Mouse (Mus musculus): ENCODE measurements at regions not wholly inside any gene's neighbourhood (a gene's known extent, or its start where the extent isn't known, plus 50 kb on each side); places are given as distances from the start of the nearest gene placed in this dataset.
A peak's percentile ranks its signal among the peaks of the same experiment; 100 is the strongest.
"Not testable (repeated sequence)": the region's sequence is repeated elsewhere in the genome, so short reads cannot be mapped to it uniquely, and the experiment has no call there.

DNA sequence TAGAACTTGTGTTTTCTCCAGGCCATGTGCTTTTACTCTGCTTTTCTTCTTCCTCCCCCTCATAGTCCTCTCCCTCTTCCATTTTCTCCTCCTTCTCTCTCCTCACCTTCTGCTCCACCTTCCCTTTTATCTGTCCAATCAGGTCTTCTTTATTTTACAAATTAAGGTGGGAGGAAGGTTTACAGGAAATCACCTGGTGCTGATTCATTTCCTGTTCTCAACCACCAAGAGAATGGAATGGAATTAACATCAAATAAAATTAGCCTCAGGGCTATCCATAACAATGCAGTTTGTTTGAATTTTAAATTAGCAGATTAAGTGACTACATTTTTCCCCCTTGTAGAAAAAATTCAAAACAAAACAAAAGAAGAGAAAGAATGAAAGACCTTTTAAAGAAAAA lies 414.3 kb upstream of the Slc39a10 start:
- DNase-seq (ENCODE audit: low read depth, low spot score), result no peak

DNA sequence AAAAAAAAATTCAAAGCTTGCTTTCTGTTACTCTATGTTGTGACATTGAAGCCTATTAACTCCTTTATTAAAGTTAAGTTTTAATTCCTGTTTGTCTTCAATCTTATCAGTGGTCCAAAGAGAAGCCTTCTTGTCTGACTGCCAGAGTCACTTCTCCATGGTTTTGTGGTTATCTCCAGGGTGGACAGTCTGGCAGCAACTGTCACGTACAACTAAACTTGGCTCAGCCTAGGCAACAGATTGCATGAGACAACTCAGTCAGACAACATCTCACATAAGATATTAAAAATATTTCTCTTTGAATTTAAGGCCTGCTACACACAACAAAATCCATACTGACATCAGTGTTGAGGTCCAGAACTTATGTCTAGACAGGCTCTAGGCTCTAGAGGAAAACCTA lies 406.7 kb upstream of the Slc39a10 start:
- DNase-seq (ENCODE audit: low read depth, low spot score), result no peak

DNA sequence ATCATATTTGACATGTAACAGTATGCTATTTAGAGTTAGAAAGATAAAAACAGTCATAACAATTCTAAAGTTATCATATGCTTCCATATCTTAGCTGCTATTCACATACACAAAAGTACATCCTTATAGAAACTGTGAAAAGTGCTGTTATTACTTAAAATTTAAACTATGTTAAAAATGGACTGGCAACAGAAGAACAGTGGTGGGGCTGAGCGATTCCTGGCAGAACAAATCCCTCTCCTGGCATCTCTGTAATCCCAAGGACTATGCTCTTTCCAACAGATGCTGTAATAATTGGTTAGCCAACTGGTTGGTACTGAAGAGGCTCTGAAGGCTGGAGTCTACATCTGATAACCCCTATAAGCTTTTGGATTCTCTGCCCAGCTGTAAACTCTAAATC lies 393.0 kb upstream of the Slc39a10 start:
- peak; percentile 14 for DNase-seq (ENCODE audit: low read depth, low spot score)

DNA sequence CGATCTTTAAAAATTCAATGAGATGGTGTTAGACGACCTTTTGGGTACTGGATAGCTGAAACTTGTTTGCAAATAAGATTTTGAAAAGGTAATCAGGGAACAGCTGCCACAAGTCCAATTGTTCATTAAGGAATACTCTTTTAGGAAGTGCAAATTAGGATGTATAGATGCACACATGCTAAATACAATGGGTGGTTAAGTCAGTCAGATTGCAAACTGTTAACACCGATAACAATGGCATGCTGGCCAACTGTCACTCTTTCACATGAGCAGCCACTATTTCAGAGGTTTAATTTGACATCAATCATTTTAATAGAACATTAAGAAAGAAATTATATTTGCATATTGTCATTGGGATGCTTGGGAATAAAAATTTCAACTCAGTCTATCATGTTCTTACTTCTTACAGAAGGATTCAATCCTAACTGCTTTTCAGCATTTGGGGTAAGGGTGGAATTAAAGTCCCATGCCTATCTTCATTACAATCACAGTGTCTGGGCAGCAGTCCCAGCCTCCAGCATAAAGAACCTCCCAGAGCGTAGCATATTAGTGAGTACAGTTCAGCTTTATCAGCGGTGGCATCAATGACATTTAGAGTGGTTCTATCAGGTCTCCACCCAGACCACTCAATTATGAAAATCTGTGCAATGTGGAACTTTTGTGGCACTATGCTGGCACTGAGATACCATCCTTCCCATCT lies 385.8 kb upstream of the Slc39a10 start:
- DNase-seq (ENCODE audit: low read depth, low spot score), result no peak

DNA sequence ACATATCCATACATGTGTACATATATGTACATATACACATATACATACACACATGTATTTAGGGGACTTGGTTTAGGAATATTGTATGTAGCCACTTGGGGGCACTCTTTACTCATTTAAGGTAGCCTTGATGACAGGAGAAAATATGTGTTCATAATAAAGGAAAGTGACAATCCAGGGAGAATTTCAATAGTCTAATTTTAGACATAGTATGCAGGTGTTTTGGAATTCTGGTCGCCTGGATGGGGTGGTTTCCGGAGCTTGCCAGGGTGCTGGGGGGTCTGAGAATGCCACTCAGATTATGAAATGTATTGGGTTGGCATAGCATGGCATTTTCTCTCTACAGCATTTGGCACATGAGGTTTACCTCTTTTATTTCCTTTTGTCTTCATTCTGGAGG lies 385.2 kb upstream of the Slc39a10 start:
- no peak for DNase-seq (ENCODE audit: low read depth, low spot score)

DNA sequence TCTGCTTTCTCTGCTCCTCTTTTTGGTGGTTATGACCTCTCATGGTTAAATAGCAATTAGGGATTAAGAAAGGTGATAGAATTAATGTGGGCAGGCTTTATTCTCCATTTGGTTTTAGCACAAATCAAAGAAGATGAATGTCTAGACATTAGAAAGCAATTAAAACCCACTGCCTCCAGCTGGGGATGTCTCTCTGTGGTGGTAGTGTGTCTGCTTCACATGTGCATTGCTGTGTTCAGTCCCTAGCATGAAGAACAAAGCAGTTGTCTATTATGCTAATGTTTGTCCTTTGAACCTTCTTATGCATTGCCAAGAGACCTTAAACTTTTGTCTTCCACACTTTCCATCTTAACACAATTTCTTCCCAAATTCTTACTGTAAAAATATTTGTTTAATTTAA lies 379.5 kb upstream of the Slc39a10 start:
- no peak for DNase-seq (ENCODE audit: low read depth, low spot score)

DNA sequence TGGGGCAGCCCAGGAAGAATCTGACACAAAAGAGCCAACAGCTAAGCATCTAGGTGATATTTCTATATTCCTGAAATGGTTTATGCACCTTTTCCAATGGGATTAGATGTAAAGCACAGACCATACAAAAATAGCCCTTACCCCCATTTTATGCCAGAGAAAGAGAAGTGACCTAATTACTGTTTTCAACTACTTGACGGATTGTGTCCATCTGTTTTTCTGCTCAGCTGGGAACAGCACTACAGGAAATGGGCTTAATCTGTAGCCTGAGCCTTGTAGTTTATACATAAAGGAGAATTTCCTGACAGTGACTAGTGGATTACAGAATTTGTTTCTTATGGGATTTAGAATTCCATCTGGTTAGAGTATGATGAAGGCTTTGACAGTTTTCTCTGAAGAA lies 371.0 kb upstream of the Slc39a10 start:
- DNase-seq (ENCODE audit: low read depth, low spot score), result no peak

DNA sequence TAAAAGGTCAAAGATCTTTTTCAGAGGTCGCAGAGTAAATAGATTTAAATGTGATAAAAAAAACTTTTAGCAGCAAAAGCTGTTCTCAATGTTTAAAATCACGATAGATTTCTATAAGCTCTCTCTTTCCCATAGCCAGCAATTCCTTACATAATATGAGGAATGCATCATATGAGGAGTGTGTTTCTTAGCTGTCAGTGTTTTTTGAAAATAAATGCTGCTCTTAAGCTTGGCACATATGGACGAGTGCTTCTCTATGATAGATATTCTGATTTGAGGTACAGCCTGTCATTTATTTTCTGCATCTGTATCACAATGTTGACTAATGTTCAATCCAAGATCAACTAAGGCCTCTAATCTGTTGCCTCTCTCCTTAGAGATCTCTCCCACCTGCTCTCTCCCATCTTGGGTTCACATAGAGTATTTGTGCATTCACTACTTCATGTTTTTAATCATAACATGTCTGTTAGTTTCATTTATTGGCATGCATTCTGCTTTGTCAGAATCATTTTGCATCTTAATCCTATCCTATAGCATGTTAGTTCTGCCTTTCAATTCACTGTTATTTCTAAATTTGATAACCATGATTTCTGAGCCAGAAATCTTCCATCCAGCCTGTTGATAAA lies 369.0 kb upstream of the Slc39a10 start:
- no peak for DNase-seq (ENCODE audit: low read depth, low spot score)

DNA sequence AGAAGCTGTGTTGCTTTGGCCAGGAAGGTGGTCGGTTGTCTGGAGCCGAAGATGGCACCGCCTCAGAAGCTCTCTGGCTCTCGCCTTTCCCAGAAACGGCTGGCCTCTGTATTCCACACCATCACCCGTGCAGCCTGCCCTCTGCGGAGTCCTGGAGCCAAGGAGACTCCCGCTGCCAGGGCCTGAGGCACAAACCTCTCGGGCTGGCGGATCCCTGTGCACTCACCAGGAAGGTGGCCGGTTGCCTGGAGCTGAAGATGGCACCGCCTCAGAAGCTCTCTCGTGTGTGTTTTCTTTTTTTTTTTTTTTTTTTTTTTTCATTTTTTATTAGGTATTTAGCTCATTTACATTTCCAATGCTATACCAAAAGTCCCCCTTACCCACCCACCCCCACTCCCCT lies 358.1 kb upstream of the Slc39a10 start:
- DNase-seq (ENCODE audit: low read depth, low spot score), result not testable (repeated sequence)

DNA sequence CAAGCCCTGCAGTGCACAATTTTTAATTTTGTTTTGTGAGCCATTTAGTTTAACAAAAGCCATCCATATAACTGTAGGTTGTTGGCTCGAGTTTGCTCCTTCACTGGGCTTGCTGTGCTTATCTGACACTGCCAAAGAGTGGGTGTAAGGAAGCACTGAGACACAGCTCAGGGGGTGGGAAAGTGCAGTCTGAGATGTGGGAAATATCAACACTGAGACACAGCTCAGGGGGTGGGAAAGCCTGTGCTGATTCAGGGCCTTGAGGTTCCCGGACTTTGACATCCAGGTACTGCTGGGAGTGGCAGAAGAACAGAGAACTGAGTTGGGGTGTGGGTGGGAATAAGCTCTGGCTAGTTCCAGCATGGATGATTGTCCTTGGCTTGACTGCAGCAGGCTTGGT lies 324.4 kb upstream of the Slc39a10 start:
- DNase-seq (ENCODE audit: low read depth, low spot score), result no peak

DNA sequence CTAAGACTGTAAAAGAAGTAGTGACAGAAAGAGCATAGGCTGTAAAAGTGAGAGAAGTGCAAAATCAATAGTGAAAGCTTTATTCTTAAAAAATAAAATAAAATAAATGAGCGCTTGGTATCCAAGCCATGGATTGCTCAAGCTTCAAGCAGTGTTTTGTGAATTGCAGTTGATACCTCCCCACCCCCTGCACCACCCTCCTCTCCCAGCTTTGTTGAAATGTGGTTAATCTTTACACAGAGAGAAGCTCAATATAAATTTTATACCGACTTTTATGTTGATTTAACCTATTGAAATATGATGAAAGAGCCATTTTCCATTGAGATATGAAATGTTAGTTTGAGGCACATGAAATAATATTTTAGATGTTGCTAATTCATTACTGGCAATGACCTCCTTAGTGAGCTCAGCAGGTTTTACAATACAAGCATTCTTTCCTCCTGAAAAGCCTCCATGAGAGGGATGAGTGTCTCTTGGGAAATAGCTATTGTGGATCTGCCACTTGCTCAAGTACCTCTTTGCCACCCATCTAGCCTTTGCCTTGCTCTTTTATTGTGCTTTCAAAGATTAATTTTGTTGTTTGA lies 323.9 kb upstream of the Slc39a10 start:
- no peak for DNase-seq (ENCODE audit: low read depth, low spot score)

DNA sequence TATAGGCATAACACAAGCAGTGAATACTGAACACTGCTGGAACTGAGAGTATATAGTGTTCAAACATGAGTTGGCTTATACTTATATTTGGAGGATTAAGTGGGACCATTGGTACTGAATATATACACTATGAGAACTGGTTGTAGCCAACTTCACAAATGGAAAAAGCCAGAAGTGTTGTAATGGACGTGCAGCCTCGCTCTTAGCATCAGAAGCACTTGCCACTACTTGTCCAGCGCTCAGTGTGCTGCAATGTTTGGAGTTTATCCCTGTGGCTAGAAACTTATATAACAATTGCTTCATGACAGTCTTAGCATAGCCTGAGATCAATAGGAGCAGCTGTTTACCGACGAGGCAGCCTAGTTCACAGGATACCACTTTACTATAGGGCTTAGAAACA lies 320.8 kb upstream of the Slc39a10 start:
- DNase-seq (ENCODE audit: low read depth, low spot score), result no peak

DNA sequence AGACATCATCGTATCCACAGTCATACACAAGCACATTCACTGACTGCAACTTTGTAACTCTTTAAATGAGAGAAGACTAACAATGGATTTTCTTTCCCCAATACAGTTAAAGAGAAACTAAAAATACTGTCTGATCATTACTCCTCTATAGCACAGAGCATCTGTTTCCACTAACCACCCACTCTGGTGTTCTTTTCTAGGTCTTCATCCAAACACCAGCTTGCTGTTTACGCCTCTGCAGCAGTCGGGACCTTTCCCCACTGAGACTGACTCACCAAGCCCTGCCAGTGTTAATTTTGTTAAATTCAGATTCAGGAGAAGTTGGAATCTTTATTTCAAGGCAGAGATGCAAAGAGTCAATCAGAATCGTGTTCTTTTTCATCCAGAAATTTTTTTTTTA lies 300.3 kb upstream of the Slc39a10 start:
- DNase-seq (ENCODE audit: low read depth, low spot score), result no peak

DNA sequence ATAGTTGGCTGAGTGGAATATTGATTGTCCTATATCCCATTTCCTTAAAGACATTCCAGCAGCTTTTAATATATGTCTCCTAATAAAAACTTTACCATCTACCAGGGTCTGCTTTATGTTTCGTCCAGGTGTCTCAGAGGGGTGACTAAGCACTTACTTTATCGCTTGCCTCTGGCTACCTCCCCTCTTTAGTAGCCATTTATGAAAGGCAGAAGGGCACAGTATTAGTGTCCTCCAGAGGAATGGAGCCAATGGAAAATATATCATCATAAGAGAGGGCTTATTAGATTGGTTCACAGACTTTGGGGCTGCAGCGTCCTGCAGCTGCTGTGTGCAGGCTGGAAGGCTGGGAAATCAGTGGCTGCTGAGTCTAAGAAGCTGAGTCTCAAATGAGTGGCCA lies 271.8 kb upstream of the Slc39a10 start:
- DNase-seq (ENCODE audit: low read depth, low spot score), result no peak

DNA sequence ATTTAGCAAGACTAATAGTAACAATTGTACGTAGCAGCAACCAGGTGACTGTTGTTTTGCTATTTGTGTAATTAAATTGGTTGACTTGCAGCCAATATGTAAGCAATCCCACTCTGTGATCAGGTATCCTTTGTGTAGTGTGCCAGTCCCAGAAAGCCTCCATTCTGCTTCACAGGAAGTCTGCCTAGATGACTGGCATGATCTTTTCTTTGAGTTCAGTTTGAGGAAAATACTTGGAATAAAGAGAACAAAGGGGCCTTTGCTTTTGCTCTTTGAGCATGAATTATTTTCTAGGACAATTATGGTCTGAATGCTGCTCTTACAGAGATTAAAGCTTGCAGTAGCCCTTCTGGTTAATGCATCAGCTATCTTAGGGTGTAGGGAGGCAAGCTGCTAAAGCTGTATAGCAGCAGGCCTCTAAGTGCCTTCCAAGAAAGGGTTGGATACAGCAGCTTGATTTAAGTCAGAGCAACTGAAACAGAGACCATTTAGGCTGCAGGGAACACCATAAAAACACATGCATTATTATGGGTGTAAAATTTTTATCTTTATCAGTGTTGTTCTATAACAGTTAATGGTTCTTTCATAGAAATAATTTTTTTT lies 271.3 kb upstream of the Slc39a10 start:
- DNase-seq (ENCODE audit: low read depth, low spot score), result no peak

DNA sequence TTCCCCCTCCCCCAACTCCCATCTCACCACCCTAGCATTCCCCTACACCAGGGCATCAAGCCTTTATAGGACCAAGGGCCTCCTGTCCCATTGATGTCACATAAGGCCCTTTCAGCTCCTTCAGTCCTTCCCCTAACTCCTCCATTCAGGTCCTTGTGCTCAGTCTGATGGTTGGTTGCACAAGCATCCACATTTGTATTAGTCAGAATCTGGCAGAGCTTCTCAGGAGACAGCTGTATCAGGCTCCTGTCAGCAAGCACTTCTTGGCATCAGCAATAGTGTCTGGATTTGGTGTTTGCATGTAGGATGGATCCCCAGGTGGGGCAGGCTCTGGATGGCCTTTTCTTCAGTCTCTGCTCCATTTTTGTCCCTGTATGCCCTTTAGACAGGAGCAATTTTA lies 237.4 kb upstream of the Slc39a10 start:
- DNase-seq (ENCODE audit: low read depth, low spot score), result not testable (repeated sequence)

DNA sequence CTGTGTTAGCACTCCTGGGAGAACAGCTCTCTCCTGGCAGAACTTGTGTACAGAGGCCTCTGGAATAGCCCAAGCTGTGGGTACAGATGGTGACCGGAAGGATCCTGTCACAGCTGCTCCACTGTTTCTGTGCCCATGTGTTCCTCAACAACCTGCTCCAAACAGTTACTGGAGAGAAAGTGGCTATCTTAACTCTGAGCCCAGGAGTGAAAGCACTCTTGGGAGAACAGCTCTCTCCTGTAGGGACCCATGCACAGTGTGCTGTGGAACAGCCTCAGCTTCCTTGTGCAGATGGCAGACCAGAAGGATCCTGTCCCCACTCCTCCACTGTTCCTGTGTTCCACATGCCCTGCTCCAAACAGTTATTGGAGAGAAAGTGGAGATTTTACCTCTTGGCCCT lies 227.0 kb upstream of the Slc39a10 start:
- no peak for DNase-seq (ENCODE audit: low read depth, low spot score)

DNA sequence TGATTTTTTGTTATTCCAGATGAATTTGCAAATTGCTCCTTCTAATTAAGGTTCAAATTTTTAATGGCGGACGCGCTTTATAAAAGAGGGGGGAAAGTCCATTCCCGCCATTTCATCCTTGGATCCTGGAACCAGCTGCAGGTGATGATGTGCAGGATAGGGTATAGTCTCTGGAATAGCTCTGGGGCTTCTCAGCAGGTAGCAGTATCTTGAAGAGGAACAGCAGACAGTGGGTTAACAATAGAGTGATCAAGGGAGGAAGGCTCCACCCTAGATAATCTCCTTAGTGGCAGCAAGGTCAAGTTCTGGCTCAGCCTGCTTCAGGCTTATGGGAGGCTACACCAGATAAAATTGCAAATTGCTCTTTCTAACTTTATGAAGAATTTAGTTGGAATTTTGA lies 224.0 kb upstream of the Slc39a10 start:
- not testable (repeated sequence) for DNase-seq (ENCODE audit: low read depth, low spot score)

DNA sequence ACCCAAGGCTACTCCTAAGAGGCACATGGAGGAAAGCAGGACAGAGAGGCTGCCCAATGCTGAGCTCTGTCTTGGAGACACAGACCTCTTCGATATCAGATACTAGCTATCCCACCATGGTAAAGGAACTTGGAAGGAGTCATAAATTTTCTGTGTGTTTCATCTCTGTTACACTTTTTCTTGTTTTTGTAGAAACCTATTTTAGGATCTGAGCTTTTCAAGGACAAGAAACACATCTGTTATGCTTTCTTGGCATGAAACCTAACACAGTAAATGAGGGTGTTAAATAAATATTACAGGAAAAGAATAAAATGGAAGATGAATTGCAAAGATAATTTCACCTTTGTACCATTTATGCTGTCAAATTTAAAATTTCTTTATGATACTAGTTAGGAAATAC lies 219.8 kb upstream of the Slc39a10 start:
- DNase-seq (ENCODE audit: low read depth, low spot score), result no peak

DNA sequence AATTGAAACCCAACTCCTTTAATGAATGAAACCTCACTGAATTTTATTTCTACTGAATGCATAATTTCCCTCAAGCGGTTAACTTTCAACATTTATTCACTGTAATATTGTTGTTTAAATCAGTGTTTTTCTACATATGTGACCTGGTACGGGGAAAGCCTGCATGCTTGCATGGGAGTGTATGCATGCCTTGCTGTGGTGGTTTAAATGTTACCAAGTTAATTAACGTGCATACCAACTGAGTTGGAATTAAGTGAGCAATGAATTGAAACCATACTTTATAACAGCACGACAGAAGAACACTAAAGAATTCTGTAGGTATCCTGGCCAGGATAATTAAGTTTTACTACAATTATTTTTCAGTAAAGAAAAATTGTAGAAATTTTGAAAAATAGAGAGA lies 211.4 kb upstream of the Slc39a10 start:
- no peak for DNase-seq (ENCODE audit: low read depth, low spot score)

DNA sequence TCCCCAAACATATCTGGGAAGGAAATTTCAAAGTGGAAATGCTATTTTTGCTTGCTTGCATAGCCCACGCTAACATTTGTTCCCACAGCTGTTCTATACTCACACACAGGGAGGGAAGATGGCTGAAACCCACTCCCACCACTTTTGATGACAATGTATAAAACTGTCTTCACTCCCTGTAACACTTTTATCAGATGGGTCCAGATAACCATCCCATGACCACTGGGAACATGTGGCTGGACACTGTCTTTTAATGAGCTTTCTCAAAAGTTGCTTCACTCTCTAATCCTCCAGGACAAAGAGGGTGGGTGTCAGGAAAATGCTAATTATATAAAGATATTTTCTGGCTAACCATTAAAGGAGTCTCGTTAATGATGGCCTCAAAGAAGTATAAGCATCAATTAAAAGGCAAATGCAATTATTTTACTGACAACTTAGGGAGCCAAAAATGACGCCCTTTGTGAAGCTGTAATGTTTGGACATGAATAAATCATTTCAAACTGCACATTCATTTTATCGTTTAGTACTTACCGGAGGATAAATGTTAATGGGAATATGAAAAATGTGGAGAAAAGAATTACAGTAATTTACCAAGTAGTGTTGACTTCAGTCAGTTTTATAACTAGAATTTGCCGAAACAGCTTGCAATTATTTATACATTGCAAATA lies 210.8 kb upstream of the Slc39a10 start:
- DNase-seq (ENCODE audit: low read depth, low spot score), result no peak
